Mouse (Mus musculus): ENCODE data around the gene Gm12695.

Gm12695 gene

GRCm38 (mm10) chr4:96785086-96785485 lies at the start of gene Gm12695:
Gene Gm12695 (minus strand): TSS chr4:96785186.
- H3K4me3 ChIP-seq (replicated peaks; ENCODE audit: low read length) = no peak within 1 kb of the TSS
- H3K36me3 ChIP-seq (ENCODE audit: insufficient read depth, low read length) = no peaks in the 10 kb centered on the region
- TF ChIP-seq NANOG (IDR thresholded peaks at IDR 0.05; ENCODE audit: borderline replicate concordance, low read length) (no peak), POU5F1 (IDR thresholded peaks at IDR 0.05; ENCODE audit: borderline replicate concordance, low read length) (no peak), CTCF (conservative IDR thresholded peaks at IDR 0.05; ENCODE audit: low read length) (no peak)
- no peaks in the 10 kb centered on the region for H3K9me3 ChIP-seq (ENCODE audit: low read length)
- H3K27me3 ChIP-seq (ENCODE audit: insufficient read depth, low read length) = no peaks in the 10 kb centered on the region
- H3K4me1 ChIP-seq (replicated peaks; ENCODE audit: low read depth, low read length) = peaks cover 4% of the 10 kb centered on the region; the same call in 1 of the 2 replicates

GRCm38 (mm10) chr4:96825540-96826045 lies 40.6 kb upstream of the Gm12695 start:
- no peaks in the 10 kb centered on the region for H3K9me3 ChIP-seq (ENCODE audit: low read length)
- H3K36me3 ChIP-seq (ENCODE audit: insufficient read depth, low read length) = no peaks in the 10 kb centered on the region
- H3K27me3 ChIP-seq (ENCODE audit: insufficient read depth, low read length) = no peaks in the 10 kb centered on the region
- H3K4me1 ChIP-seq (replicated peaks; ENCODE audit: low read depth, low read length) = no peaks in the 10 kb centered on the region
- H3K4me3 ChIP-seq (replicated peaks; ENCODE audit: low read length) = no peak overlapping the region
- TF ChIP-seq POU5F1 (IDR thresholded peaks at IDR 0.05; ENCODE audit: borderline replicate concordance, low read length) = no peak
- TF ChIP-seq NANOG (IDR thresholded peaks at IDR 0.05; ENCODE audit: borderline replicate concordance, low read length) = no peak
- TF ChIP-seq CTCF (conservative IDR thresholded peaks at IDR 0.05; ENCODE audit: low read length) = no peak

- Histone ChIP-seq H3K4me3 (replicated peaks; ENCODE audit: low read length) (no peak overlapping the region), H3K9me3 (ENCODE audit: low read length) (no peaks in the 10 kb centered on the region), H3K36me3 (ENCODE audit: insufficient read depth, low read length) (no peaks in the 10 kb centered on the region), H3K4me1 (replicated peaks; ENCODE audit: low read depth, low read length) (no peaks in the 10 kb centered on the region), H3K27me3 (ENCODE audit: insufficient read depth, low read length) (no peaks in the 10 kb centered on the region)
- TF ChIP-seq CTCF (conservative IDR thresholded peaks at IDR 0.05; ENCODE audit: low read length) = no peak
- TF ChIP-seq POU5F1 (IDR thresholded peaks at IDR 0.05; ENCODE audit: borderline replicate concordance, low read length) = no peak
- no peak for TF ChIP-seq NANOG (IDR thresholded peaks at IDR 0.05; ENCODE audit: borderline replicate concordance, low read length)
Observed at GRCm38 (mm10) chr4:96806824-96807808, 22.1 kb upstream of the Gm12695 start.

GRCm38 (mm10) chr4:96799380-96800157 lies 14.6 kb upstream of the Gm12695 start:
- no peaks in the 10 kb centered on the region for H3K9me3 ChIP-seq (ENCODE audit: low read length)
- H3K27me3 ChIP-seq (ENCODE audit: insufficient read depth, low read length) = no peaks in the 10 kb centered on the region
- H3K36me3 ChIP-seq (ENCODE audit: insufficient read depth, low read length) = no peaks in the 10 kb centered on the region
- TF ChIP-seq NANOG (IDR thresholded peaks at IDR 0.05; ENCODE audit: borderline replicate concordance, low read length) = no peak
- TF ChIP-seq CTCF (conservative IDR thresholded peaks at IDR 0.05; ENCODE audit: low read length) = peak; percentile 79
- no peaks in the 10 kb centered on the region for H3K4me1 ChIP-seq (replicated peaks; ENCODE audit: low read depth, low read length)
- H3K4me3 ChIP-seq (replicated peaks; ENCODE audit: low read length) = no peak overlapping the region

- no peak overlapping the region for H3K4me3 ChIP-seq (replicated peaks; ENCODE audit: low read length)
- no peaks in the 10 kb centered on the region for H3K4me1 ChIP-seq (replicated peaks; ENCODE audit: low read depth, low read length)
- no peaks in the 10 kb centered on the region for H3K9me3 ChIP-seq (ENCODE audit: low read length)
- TF ChIP-seq NANOG (IDR thresholded peaks at IDR 0.05; ENCODE audit: borderline replicate concordance, low read length) = no peak
- no peak for TF ChIP-seq CTCF (conservative IDR thresholded peaks at IDR 0.05; ENCODE audit: low read length)
- TF ChIP-seq POU5F1 (IDR thresholded peaks at IDR 0.05; ENCODE audit: borderline replicate concordance, low read length) = no peak
- H3K27me3 ChIP-seq (ENCODE audit: insufficient read depth, low read length) = no peaks in the 10 kb centered on the region
- no peaks in the 10 kb centered on the region for H3K36me3 ChIP-seq (ENCODE audit: insufficient read depth, low read length)
Observed at GRCm38 (mm10) chr4:96797583-96797982, 12.6 kb upstream of the Gm12695 start.

GRCm38 (mm10) chr4:96791301-96791700 lies 6.3 kb upstream of the Gm12695 start:
- Histone ChIP-seq H3K4me1 (replicated peaks; ENCODE audit: low read depth, low read length) (peaks cover 4% of the 10 kb centered on the region; the same call in 1 of the 2 replicates), H3K9me3 (ENCODE audit: low read length) (no peaks in the 10 kb centered on the region), H3K4me3 (replicated peaks; ENCODE audit: low read length) (no peak overlapping the region), H3K36me3 (ENCODE audit: insufficient read depth, low read length) (no peaks in the 10 kb centered on the region), H3K27me3 (ENCODE audit: insufficient read depth, low read length) (no peaks in the 10 kb centered on the region)
- TF ChIP-seq NANOG (IDR thresholded peaks at IDR 0.05; ENCODE audit: borderline replicate concordance, low read length) = no peak
- TF ChIP-seq POU5F1 (IDR thresholded peaks at IDR 0.05; ENCODE audit: borderline replicate concordance, low read length) = no peak
- no peak for TF ChIP-seq CTCF (conservative IDR thresholded peaks at IDR 0.05; ENCODE audit: low read length)

GRCm38 (mm10) chr4:96789905-96790304 lies 4.9 kb upstream of the Gm12695 start:
- peaks cover 4% of the 10 kb centered on the region; the same call in 1 of the 2 replicates for H3K4me1 ChIP-seq (replicated peaks; ENCODE audit: low read depth, low read length)
- no peaks in the 10 kb centered on the region for H3K36me3 ChIP-seq (ENCODE audit: insufficient read depth, low read length)
- no peaks in the 10 kb centered on the region for H3K27me3 ChIP-seq (ENCODE audit: insufficient read depth, low read length)
- no peak overlapping the region for H3K4me3 ChIP-seq (replicated peaks; ENCODE audit: low read length)
- H3K9me3 ChIP-seq (ENCODE audit: low read length) = no peaks in the 10 kb centered on the region
- TF ChIP-seq NANOG (IDR thresholded peaks at IDR 0.05; ENCODE audit: borderline replicate concordance, low read length) (no peak), CTCF (conservative IDR thresholded peaks at IDR 0.05; ENCODE audit: low read length) (no peak), POU5F1 (IDR thresholded peaks at IDR 0.05; ENCODE audit: borderline replicate concordance, low read length) (no peak)

- no peaks in the 10 kb centered on the region for H3K27me3 ChIP-seq (ENCODE audit: insufficient read depth, low read length)
- no peaks in the 10 kb centered on the region for H3K9me3 ChIP-seq (ENCODE audit: low read length)
- H3K4me3 ChIP-seq (replicated peaks; ENCODE audit: low read length) = no peak overlapping the region
- peaks cover 4% of the 10 kb centered on the region; the same call in 1 of the 2 replicates for H3K4me1 ChIP-seq (replicated peaks; ENCODE audit: low read depth, low read length)
- TF ChIP-seq CTCF (conservative IDR thresholded peaks at IDR 0.05; ENCODE audit: low read length) = no peak
- no peak for TF ChIP-seq POU5F1 (IDR thresholded peaks at IDR 0.05; ENCODE audit: borderline replicate concordance, low read length)
- TF ChIP-seq NANOG (IDR thresholded peaks at IDR 0.05; ENCODE audit: borderline replicate concordance, low read length) = no peak
- H3K36me3 ChIP-seq (ENCODE audit: insufficient read depth, low read length) = no peaks in the 10 kb centered on the region
Observed at GRCm38 (mm10) chr4:96786610-96787009, 1.6 kb upstream of the Gm12695 start.
